Mouse (Mus musculus) spleen, postnatal 10 days (tissue): ENCODE data around the gene Gm10309.
A peak's percentile ranks its signal among the peaks of the same experiment; 100 is the strongest.

Experiments used
- DNase-seq, 2 experiments: peaks; one replicate each; pipeline ENCODE4 v3.0.0; 2021 to 2022; ENCODE audit warnings: low spot score in 2 of 2

Gene Gm10309

DNA sequence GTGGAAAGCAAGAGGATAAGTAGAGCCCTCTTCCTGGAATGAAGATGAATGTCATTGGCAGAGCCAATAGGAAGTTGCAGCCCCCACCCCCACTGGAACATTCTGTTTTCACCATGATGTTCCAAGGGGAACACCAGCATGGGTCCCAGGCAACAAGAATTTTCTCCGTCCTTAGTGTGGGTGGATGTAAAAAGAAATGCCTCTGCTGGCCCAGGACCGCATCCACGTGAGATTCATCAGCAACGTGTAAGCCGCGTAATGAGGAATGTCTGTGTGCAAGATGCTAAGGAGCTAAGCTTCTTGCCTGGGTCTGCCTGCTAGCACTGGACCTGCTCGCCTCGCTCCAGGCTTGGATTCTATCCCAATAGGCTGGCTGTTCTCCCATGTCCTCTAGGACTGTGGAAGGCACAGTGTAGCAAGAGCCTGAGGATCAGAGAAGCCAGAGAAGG lies at the start of gene Gm10309:
Gm10309 (minus strand) TSS at position 50 of the 449 bp plus-strand sequence.
- DNase-seq: no peak

DNA sequence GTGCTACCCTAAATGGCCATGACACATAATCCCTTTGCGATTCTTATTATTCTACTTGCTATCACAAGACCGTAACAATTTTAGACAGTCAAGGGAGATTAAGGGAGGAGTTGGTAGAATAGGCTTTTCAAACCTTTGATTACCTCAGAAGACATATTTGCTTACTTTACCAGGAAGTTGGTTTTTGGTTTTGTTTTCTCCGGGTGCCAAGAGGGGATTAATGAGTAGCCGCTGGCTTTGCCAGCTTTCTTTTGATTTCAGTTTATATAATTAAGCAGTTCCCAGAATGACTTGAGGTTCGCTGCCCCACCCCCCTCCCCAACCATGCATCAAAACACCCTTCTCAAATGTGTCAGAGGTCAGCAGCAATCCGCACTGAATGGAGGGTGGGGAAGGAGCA lies 47.0 kb upstream of the Gm10309 start:
- no peak for DNase-seq

DNA sequence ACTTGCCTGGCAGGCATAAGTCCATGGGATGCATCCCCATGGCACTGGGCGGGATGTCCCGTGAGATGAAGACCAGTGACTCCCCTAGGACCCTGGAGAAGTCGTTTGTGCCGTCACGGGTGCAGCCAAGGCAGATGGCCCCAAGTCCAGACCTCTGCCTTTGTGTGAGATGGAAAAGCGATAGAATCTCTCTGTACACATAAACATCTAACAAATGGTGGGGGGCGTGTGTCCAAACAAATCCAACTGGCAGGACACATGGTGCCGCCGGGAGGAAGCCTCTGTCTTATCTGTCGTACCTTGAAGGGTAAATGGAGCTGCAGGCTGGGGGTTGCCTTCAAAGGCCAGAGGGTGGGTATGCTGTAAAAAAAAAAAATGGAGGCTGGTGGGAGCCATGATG lies 46.5 kb upstream of the Gm10309 start:
- DNase-seq: no peak

DNA sequence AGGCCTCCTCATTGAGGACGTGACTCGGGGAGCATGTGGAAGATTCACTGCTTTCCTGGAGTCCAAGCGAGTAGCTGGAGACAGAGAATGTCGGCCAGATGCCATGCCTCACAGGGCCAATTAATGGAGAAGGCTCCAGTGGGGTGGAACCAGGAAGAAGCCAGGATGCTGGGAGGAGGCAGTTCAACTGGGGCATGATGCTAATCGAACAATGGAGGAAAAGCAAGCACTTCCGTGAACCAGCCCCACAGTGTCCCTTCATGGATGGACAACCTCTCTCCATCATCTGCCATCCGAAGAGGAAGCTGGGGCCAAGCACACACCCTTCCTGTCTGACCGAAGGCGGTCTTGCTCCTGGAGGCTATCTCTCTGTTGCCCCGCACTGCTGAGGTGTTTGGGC lies 44.1 kb upstream of the Gm10309 start:
- no peak for DNase-seq

DNA sequence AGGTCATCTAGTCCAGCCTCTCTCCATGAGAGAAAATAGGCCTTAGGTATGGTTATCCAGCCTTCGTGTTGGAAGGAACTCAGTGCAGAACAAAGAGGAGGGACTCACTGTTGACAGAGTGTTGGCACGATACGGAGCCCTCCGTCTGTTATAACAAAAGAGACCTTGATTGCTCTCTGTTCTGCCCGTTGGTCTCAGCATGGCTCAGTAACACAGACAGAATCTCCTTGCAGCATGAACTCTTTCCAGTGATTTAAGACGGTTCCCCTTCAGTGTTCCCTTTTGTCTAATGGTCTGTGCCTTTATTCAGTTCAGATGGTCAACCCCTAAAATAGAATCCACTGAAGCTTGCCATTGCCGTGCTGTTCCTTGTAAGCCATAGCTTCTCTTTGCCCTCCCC lies 41.5 kb upstream of the Gm10309 start:
- DNase-seq: no peak

DNA sequence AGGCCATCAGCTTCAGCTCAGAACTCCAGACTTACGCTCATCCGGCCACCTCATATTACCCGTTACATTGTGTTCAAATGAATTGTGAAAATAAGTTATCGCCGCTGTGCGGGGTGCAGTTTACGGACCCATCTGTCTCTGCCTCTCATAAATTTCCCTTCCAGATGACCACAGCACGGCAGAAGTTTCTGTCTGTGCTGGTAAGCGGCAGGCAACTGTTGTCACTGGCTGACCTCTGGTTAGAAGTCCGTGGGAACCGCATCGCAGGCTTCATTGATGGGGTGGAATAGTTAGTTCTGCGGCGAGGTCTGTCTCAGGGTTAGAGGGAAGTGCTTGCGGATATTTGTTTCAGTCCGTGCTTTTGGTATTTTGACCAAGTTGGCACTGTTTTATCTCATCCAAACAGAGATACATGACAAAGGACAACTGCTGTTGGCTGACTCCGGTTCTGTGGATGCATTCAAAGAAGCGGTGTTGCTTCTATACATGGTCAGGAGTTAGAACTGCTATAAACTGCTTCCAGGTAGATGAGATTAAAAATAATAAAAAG lies 34.9 kb upstream of the Gm10309 start:
- no peak for DNase-seq

DNA sequence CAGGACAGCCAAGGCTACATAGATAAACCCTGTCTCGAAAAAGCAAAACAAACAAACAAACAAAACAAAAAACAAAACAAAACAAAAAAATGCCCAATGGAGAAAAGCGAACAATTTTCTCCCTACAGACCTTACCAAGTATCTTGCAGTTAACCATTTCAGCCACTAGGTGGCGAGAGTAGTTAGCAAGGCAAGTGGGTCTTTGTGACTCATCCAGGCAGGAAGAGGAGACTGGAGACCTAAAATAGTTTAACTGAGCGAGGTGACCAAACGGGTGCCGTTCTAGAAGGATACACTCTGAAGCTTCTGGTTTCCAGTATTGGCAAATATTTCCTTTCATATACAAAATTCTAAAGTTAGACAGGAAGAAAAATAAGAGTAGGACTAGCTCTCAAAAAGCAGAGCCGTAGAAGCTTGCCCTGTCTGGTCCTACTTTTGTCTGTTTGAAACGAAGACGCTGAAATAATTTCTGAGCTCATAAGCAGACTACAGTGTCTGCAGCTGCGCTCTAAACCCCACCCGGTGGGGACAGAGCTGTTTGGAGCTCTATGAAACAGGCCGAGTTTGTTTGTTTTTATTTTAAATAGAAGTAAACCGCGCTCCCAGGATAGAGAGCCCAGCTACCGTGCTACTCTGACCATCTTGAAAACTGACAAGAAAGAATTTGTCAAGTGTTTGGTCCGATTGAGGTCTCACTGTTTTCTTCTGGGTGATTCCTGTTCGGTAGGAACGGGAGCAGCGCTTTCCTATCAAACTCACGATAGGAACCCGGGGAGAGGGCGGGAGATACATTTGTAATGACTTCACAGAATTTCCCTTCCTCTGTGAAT lies 31.0 kb upstream of the Gm10309 start:
- DNase-seq: peak; percentile 33 to 69

DNA sequence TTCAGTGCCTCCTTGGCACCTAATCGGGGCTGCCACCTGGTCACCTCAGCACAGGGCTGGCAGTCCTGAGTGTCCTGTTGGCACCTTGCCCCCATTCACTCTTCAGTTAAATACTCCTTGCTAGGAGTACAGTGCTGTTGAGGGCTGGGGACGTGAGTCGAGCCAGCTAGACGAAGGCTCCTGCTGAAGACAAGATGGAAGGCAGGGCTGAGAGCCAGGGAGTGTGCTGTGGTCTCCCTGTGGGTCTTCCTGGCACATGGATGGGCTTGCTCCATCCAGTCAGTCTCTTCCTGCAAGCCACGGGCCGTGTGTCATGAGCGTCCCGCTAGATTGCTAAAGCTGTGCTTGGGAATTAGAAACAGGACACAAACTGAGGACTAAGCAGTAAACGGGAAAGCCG lies 30.1 kb upstream of the Gm10309 start:
- DNase-seq: no peak

DNA sequence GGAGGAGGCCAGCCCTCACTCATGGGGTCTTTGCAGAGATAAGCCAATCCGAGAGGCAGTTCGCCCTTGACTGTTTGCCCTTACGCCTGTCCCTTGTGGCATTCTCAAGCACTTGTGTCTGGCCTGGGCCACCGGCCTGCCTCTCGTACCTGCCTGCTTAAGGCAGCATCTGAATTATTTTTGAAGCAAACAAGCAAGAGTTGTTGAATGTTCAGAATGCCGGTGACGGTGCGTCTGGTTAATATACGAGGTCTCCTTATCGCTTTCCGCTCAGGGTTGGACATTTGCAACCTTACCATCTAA lies 28.5 kb upstream of the Gm10309 start:
- no peak for DNase-seq

DNA sequence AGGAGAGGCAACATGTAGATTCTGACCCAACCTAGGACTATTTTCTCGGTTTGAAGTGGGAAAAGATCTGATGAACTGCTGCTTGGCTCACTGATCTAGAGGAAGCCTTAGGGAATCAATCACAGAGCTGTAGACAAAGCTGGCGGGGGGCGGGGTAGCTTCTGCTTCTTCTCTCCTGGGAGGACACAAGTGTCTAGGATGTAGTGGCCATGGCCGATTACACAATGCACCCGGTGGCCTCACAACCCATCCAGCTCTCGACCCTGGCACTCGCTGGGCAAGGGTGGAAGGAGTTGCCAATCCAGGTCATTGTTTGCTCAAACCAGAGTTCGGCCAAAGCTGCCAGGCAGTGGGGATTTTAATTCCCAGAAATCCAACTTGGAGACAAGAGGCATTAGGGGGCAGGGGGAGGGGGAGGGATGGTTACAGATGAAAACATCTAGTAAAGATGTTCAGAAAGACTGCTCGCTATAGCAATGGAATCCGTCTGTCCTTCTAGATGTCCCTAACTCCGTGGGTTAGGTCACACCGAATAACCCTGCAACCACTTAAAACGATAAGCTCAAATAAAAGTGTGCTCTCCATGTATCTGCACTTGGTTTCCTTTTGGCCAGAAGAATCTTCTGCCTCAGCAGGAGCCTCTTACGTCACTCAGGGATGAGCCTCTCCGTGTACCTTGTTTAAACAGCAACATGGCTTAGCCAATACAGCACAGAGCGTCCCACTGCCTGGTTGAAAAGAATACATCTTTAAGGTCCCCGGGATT lies 27.9 kb upstream of the Gm10309 start:
- no peak for DNase-seq

DNA sequence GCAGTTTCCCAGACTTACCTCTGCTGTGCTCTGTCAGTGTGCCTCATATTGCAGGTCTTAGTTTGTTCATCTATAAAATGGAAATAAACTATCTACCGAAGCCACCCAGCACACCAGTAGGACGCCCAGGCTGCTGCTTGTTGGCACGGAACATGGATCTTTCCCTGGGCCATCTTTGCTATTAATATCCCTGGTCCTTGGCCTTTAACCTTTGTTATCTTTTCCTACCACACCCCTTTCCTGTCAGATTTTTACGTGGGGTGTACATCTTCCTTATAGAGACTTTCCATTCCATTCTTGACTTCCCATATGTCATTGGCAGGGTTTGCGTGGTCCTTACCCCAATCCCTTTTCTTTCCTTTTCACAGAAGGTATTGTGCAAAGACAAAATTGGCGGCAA lies 26.2 kb upstream of the Gm10309 start:
- DNase-seq: no peak

DNA sequence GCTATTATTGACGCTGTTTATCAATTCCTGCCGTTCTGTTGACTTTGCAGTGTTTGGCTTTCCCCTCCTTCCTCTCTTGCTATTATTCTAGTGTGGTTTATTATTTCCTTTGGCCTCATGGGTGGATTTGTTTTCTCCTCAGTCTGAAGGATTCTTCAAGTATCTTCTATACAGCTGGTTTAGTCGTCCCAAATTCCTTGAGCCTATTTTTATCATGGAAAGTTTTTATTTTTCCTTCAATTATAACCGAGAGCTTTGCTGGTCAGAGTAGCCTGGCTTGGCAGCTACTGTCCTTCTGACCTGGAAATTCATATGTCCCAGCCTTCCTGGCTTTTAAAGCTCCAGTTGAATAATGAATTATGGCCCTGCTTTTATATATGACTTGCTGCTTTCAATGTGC lies 24.4 kb upstream of the Gm10309 start:
- no peak for DNase-seq

DNA sequence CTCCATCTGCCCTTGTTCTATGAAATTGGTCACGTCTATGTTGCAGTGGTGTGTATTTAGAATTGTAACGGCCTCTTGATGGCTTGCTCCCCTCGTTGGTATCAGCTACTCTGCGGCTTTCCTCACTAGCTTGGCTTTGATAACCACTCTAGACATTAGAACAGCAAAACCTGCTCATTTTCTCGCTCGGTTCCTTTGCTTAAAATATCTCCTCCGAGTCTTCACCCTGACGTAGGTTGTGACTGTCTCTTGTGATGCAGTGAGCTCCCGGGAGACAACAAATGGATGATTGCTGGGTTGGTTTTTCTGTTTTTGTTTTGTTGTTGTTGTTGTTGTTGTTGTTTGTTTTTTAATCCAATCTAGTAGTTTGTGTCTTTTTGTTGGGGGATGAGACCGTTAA lies 24.0 kb upstream of the Gm10309 start:
- no peak for DNase-seq

DNA sequence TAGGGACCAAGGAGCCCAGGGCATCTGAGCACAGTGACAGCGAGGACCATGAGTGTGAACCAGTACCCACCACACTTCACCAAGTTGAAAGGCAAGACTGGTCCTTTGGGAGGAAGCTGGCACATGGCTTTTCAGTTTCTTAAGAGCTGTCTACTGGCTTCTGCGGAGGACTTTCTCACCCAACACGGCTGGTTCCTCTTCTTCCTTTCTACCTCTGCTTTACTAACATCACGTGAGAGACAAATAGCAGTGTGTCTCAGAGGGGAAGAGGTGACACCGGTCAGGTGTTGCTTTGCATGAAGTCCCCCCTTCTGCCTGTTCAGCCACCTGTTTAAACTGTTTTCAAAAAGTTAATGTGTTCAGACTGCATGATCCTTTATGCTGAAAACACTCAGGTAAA lies 22.3 kb upstream of the Gm10309 start:
- no peak for DNase-seq

DNA sequence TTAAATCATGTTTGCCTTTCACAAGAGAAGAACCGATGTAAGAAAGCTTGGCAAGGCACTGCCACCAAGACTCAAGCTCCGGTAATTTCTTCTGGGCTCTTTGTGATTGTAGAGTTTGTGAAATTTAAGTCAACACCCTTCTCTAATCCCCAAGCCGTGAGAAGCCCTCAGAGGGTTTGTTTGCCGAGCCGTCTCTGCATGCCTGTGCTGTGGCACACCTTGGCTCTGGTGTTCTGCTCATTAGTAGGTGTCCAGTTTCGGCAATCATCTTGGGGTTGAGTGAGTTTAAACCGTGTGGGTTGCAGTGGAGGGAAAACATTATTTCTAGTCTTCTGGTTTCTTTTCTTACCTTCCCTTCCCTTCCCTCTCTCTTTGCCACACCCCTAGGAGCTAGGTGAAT lies 21.0 kb upstream of the Gm10309 start:
- DNase-seq: no peak

DNA sequence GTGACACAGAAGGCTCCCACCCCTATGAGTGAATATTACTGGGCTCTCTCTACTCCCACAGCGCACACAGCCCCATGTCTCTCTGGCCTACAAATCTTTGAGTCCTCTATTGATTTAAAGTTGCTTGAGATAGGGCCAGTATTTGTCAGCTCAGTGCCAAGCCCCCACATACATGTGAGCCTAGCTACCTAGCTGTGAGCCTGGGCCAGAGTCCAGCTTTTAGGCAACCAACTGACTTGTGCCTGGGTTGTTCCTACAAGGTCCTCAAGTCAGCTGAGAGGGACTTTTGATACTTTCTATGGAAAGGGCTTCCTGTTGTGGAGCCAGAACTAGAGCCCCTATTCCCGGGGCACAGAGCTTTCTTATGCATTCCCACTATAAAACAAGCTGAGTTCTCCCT lies 20.0 kb upstream of the Gm10309 start:
- DNase-seq: no peak

DNA sequence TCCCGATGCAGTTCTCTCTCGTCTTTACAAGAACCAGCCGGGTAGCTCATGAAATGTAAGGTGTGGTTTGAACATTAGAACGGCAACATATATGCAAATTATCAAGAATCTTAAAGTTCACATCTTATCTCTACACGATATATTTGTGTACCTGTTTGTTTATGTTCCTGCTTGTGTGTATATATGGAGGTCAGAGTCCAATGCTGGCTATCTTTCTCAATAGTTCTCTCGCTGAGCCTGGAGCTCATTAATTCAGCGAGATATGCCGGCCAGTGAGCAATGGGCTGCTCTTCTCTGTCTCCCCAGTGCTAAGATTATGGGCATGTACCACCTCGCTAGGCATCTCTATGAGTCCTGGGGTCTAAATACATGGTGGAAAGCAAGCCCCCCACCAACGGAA lies 18.8 kb upstream of the Gm10309 start:
- DNase-seq: no peak

DNA sequence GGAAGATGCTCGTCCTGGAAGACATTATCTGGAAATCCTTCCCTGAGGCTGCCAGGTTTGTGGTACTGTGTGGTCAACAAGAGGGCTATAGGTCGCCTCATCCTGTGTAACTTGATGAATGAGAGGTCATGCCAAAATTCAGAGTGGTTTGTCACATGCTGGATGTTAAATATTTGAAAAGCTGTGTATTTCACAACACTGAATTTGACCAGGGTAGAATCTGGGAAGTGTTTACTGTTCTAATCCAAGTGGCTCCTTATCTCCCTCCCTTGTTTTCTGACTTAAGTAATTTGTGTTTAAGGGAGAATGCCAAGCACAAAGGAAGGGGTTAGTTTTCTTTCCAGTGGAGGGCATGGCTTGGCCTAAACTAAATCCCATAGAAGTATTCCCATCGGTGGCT lies 18.3 kb upstream of the Gm10309 start:
- DNase-seq: no peak

DNA sequence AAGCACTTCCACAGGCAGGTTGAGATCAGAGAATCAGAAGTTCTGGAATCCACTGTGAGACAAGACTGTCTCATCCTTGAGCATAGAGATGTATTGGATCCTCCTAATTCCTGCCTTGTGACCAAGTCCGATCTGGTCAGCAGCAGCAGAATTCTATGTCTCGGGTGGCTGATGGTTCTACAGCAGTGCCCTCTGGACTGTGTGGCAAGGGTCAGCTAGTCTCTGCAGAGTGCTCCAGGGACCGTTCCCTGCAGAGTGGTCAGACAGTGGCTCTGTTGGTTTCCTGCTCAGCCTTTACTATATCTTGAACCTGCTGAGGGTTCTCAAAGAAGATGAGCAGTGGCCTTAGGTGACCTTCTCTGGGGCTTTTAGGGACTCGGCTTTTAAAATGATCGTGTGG lies 17.6 kb upstream of the Gm10309 start:
- no peak for DNase-seq

DNA sequence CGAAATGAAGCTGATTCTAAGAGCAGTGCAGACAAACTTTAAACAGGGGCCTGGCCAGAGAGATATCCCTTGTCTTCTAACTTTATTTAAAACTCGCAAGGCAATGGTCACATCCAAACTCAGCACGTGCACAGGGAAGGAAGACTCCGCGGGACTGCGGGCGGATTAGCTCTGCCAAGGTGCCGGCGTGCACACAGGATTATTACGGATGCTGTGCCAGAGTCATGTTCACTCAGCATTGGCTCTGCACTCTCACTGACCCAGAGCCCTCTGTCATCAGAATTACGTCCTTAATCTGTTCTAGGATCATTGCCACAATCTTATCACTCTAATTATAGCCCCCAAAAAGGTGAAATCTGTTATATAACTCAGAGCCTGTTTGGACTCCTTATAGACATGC lies 16.2 kb upstream of the Gm10309 start:
- DNase-seq: no peak

DNA sequence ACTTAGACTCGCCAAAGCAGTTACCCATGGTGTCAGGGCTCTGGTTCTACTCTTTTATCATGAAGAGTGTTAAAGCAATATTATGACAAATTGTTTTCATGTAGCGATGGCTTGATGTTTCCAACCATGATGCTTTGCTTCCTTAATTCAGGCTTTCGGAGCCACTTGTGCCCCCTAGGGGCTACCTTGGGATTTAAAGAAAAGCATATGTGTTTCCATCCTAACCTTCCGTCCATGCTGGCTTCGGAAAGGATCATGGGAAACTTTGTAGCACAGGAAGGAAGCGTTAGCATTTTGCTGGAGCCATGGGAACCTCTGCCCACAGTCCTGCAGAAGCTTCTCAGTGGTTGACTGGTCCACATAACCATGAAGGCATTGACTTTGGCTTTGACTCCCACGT lies 13.6 kb upstream of the Gm10309 start:
- no peak for DNase-seq

DNA sequence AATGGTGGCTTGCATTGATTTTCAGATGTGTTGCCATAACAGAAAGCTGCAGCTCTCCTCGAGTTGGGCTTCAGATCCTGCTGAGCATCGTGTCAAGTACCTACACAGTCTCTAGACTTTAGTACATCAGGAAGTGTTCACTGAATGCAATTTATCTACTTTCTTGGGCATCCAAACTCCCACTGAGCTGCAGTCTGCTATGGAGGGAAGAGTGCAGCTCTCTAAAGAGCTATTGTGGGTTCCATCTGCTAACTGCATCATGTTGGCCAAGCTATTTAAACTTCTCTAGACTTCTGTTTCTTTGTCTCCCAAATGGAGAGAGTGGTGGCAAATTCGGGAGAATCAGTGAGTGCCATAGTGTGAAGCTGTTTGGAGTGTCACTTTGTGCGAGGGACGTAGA lies 11.6 kb upstream of the Gm10309 start:
- DNase-seq: no peak

DNA sequence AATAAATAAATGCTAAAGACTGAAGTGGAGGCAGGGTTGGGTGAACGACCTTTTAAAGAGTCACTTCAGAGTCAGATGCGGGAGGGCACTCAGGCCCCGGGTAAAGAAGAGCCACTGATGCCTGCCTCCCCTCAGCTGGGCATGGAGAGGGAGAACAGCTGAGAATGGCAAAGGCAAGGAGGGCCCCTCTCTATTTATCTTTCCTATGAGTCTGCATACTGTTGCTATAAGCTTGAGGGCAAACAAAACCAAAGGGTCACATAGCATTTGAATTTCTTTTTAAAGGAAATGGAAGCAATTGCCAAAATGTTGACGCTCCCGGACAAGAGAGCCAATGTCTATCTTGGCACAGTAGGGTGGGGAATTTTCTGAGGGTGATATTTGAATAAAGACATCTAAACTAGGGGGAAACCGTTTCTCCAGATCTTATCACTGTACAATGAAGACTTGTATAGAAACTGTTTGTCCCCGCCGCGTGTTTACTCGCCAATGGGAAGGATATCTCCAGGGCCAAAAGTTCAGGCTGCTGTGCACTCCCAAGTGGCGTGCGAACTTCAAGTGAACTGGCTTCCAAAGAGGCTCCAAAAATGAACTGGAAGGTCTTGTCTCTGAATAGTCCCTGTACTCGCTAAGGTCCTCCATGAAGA lies 10.1 kb upstream of the Gm10309 start:
- no peak for DNase-seq
